Mouse (Mus musculus) stomach, postnatal 0 days (tissue): ENCODE results near the gene L3mbtl3.

Experiments used
- CTCF ChIP-seq: IDR thresholded peaks from 2 replicates; pipeline ENCODE4 v1.5.1; 2016; ENCODE audit warnings: antibody characterized with exemption, low read depth, mild to moderate bottlenecking, moderate library complexity
- EP300 ChIP-seq: optimal IDR thresholded peaks from 2 replicates; pipeline ENCODE3; 2016; ENCODE audit warnings: antibody characterized with exemption

GRCm38 (mm10) chr10:26320679-26321078, 55.1 kb downstream of the L3mbtl3 start:
- TF ChIP-seq CTCF (no peak), EP300 (no peak)
